13 mouse cellular contexts compared by ENCODE assay signal in the genomic region with DNA sequence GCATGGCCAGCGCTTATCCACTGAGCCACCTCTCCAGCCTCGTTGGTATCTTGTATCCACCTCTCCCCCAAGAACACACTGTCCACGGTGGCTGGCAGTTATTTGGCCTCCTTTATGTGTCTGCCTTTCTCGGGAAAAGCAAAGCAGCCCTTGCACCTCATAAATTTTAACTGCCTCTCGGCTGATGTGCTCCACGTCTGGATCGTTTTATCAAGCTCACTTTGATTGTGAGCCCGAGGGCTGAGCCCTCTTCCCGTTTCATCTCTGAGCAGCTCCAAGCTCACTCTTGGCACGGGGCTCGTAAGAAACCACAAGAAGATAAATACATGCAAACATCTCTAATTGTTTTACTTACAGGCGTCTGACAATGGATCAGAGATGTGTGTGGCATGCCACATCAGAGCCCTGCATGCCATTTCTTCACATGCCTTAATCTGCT.
DNase-seq lines count a peak whose midpoint lies in the region; ATAC-seq and TF ChIP-seq lines count a peak whose summit lies in the region.
"Had no signal": no experiment of that assay in that cellular context is flagged by ENCODE, and none has a peak within 500 bp of the region (broad histone marks: within the 10 kb centered on the region; RNA-seq: fewer than 3 reads in every experiment).

No protein-coding gene starts in this region.

- DNase-seq in hindbrain, postnatal 0 days (ENCODE audit: low spot score), result no peak
- DNase-seq in embryonic facial prominence, embryonic 14.5 days (ENCODE audit: low spot score), result peak; percentile 69
- DNase-seq in midbrain, embryonic 14.5 days, result peak; percentile 79
- DNase-seq in thymus, postnatal 36 days, result no peak
- DNase-seq in left cerebral cortex, postnatal 14 days (ENCODE audit: low spot score in 2 of 2), result no peak
- DNase-seq: adrenal gland, adult 2 months; cerebellum, postnatal 25 days; gastrocnemius, postnatal 14 days; thymus, postnatal 4 days had no signal

- no peak overlapping the region for H3K4me3 ChIP-seq in hindbrain, embryonic 15.5 days
- H3K4me3 ChIP-seq in hindbrain, postnatal 0 days (ENCODE audit: low read length), result no peak overlapping the region
- no peak overlapping the region for H3K4me3 ChIP-seq in embryonic facial prominence, embryonic 14.5 days (ENCODE audit: low read depth, low read length)
- no peak overlapping the region for H3K4me3 ChIP-seq in limb, embryonic 12.5 days (replicated peaks)
- H3K4me3 ChIP-seq in midbrain, embryonic 14.5 days (replicated peaks; ENCODE audit: low read depth, low read length), result no peak overlapping the region
- H3K4me3 ChIP-seq: megakaryocyte, embryonic 14.5 days had no signal

- intact Hi-C loops in left cerebral cortex, postnatal 14 days (cut with DNase I), result no loop called here

- no peak overlapping the region for H3K9ac ChIP-seq in hindbrain, embryonic 15.5 days
- H3K9ac ChIP-seq in hindbrain, postnatal 0 days (replicated peaks; ENCODE audit: low read length), result no peak overlapping the region
- H3K9ac ChIP-seq in embryonic facial prominence, embryonic 14.5 days (ENCODE audit: low read depth, low read length), result no peak overlapping the region
- no peak overlapping the region for H3K9ac ChIP-seq in limb, embryonic 12.5 days (replicated peaks)
- H3K9ac ChIP-seq in midbrain, embryonic 14.5 days (replicated peaks; ENCODE audit: low read length), result peak overlapping the region; percentile 3; the same call in 1 of the 2 replicates

- no peak for ATAC-seq in hindbrain, embryonic 15.5 days (ENCODE audit: low FRiP score, low read depth)
- no peak for ATAC-seq in hindbrain, postnatal 0 days
- ATAC-seq in embryonic facial prominence, embryonic 14.5 days (ENCODE audit: low read depth), result peak; percentile 55; the same call in 1 of the 2 replicates
- no peak for ATAC-seq in limb, embryonic 12.5 days (ENCODE audit: insufficient number of reproducible peaks, insufficient read depth, low FRiP score, low TSS enrichment, low read depth)
- peak; percentile 64; the same call in 1 of the 2 replicates for ATAC-seq in midbrain, embryonic 14.5 days (ENCODE audit: low FRiP score, low TSS enrichment)
- ATAC-seq: inflammation-experienced regulatory T-cells, adult 6 months had no signal

- 30% methylated on average over 12 of the region's 12 CpGs for WGBS in hindbrain, embryonic 15.5 days
- 34% methylated on average over 12 of the region's 12 CpGs for WGBS in hindbrain, postnatal 0 days
- WGBS in embryonic facial prominence, embryonic 14.5 days, result 30% methylated on average over 12 of the region's 12 CpGs
- WGBS in limb, embryonic 12.5 days, result 7% methylated on average over 12 of the region's 12 CpGs
- 27% methylated on average over 12 of the region's 12 CpGs for WGBS in midbrain, embryonic 14.5 days

- no peaks in the 10 kb centered on the region for H3K36me3 ChIP-seq in hindbrain, embryonic 15.5 days
- no peaks in the 10 kb centered on the region for H3K36me3 ChIP-seq in hindbrain, postnatal 0 days (ENCODE audit: insufficient read depth, low read length)
- no peaks in the 10 kb centered on the region for H3K36me3 ChIP-seq in embryonic facial prominence, embryonic 14.5 days (ENCODE audit: control insufficient read depth, insufficient read depth, low read length)
- no peaks in the 10 kb centered on the region for H3K36me3 ChIP-seq in limb, embryonic 12.5 days
- H3K36me3 ChIP-seq in midbrain, embryonic 14.5 days (ENCODE audit: control insufficient read depth, insufficient read depth, low read length), result no peaks in the 10 kb centered on the region

- H3K4me2 ChIP-seq in hindbrain, embryonic 15.5 days, result no peak overlapping the region
- H3K4me2 ChIP-seq in hindbrain, postnatal 0 days (ENCODE audit: low read depth, low read length), result no peak overlapping the region
- no peak overlapping the region for H3K4me2 ChIP-seq in embryonic facial prominence, embryonic 14.5 days (ENCODE audit: low read depth, low read length)
- peak overlapping the region; percentile 8; the same call in 1 of the 2 replicates for H3K4me2 ChIP-seq in limb, embryonic 12.5 days
- no peak overlapping the region for H3K4me2 ChIP-seq in midbrain, embryonic 14.5 days (ENCODE audit: low read length)

- no peak for TF ChIP-seq CTCF in hindbrain, postnatal 0 days (IDR thresholded peaks at IDR 0.05; ENCODE audit: low read depth)

- H3K27me3 ChIP-seq in hindbrain, embryonic 15.5 days, result no peaks in the 10 kb centered on the region
- H3K27me3 ChIP-seq in hindbrain, postnatal 0 days (ENCODE audit: insufficient read depth, low read length), result no peaks in the 10 kb centered on the region
- H3K27me3 ChIP-seq in embryonic facial prominence, embryonic 14.5 days (replicated peaks; ENCODE audit: control insufficient read depth, insufficient read depth, low read length), result peaks cover 7% of the 10 kb centered on the region; the same call in 1 of the 2 replicates
- H3K27me3 ChIP-seq in limb, embryonic 12.5 days, result peaks cover 43% of the 10 kb centered on the region
- no peaks in the 10 kb centered on the region for H3K27me3 ChIP-seq in midbrain, embryonic 14.5 days (ENCODE audit: control insufficient read depth, insufficient read depth, low read length)

- H3K27ac ChIP-seq in hindbrain, embryonic 15.5 days (replicated peaks), result peak overlapping the region; percentile 13
- H3K27ac ChIP-seq in hindbrain, postnatal 0 days, result no peak overlapping the region
- no peak overlapping the region for H3K27ac ChIP-seq in embryonic facial prominence, embryonic 14.5 days (replicated peaks; ENCODE audit: low read depth, low read length)
- H3K27ac ChIP-seq in limb, embryonic 12.5 days, result no peak overlapping the region
- H3K27ac ChIP-seq in midbrain, embryonic 14.5 days (replicated peaks; ENCODE audit: low read depth, low read length), result peak overlapping the region; percentile 71

- H3K9me3 ChIP-seq in hindbrain, embryonic 15.5 days, result no peaks in the 10 kb centered on the region
- H3K9me3 ChIP-seq in hindbrain, postnatal 0 days (ENCODE audit: low read length), result no peaks in the 10 kb centered on the region
- H3K9me3 ChIP-seq in embryonic facial prominence, embryonic 14.5 days (ENCODE audit: control insufficient read depth, low read length), result no peaks in the 10 kb centered on the region
- H3K9me3 ChIP-seq in limb, embryonic 12.5 days, result no peaks in the 10 kb centered on the region
- no peaks in the 10 kb centered on the region for H3K9me3 ChIP-seq in midbrain, embryonic 14.5 days (ENCODE audit: control insufficient read depth, low read length)
- H3K9me3 ChIP-seq: megakaryocyte, embryonic 14.5 days had no signal

- peaks cover 24% of the 10 kb centered on the region for H3K4me1 ChIP-seq in hindbrain, embryonic 15.5 days (replicated peaks)
- H3K4me1 ChIP-seq in hindbrain, postnatal 0 days (ENCODE audit: insufficient read depth, low read length), result peaks cover 5% of the 10 kb centered on the region; the same call in 1 of the 2 replicates
- no peaks in the 10 kb centered on the region for H3K4me1 ChIP-seq in embryonic facial prominence, embryonic 14.5 days (ENCODE audit: control insufficient read depth, insufficient read depth, low read length)
- H3K4me1 ChIP-seq in limb, embryonic 12.5 days (replicated peaks), result peaks cover 23% of the 10 kb centered on the region
- H3K4me1 ChIP-seq in midbrain, embryonic 14.5 days (ENCODE audit: control insufficient read depth, insufficient read depth, low read length), result peaks cover 22% of the 10 kb centered on the region; the same call in 1 of the 2 replicates
- H3K4me1 ChIP-seq: megakaryocyte, embryonic 14.5 days had no signal

Comparison
In these comparisons a context has a peak if more than half of its experiments do, and no peak if none do; other contexts are left out.
1. H3K27ac ChIP-seq: peak in hindbrain, embryonic 15.5 days (single experiment) and midbrain, embryonic 14.5 days (single experiment); none in hindbrain, postnatal 0 days (single experiment), embryonic facial prominence, embryonic 14.5 days (single experiment) and limb, embryonic 12.5 days (single experiment).
2. ATAC-seq: peak in embryonic facial prominence, embryonic 14.5 days (single experiment) and midbrain, embryonic 14.5 days (single experiment); none in hindbrain, embryonic 15.5 days (single experiment), hindbrain, postnatal 0 days (single experiment) and limb, embryonic 12.5 days (single experiment).
3. DNase-seq: peak in embryonic facial prominence, embryonic 14.5 days (single experiment) and midbrain, embryonic 14.5 days (single experiment); none in hindbrain, postnatal 0 days (single experiment), thymus, postnatal 36 days (0 of 2) and left cerebral cortex, postnatal 14 days (0 of 2).